Mouse (Mus musculus) CD4-positive helper T cell, adult 2 months (primary cell): ENCODE measurements around the gene Hacd3.

ENCODE experiments used
- DNase-seq: peaks from one replicate; pipeline ENCODE4 v3.0.0-alpha.2; 2012; ENCODE audit warnings: low read depth, missing footprints, low spot score

Gene Hacd3

DNA sequence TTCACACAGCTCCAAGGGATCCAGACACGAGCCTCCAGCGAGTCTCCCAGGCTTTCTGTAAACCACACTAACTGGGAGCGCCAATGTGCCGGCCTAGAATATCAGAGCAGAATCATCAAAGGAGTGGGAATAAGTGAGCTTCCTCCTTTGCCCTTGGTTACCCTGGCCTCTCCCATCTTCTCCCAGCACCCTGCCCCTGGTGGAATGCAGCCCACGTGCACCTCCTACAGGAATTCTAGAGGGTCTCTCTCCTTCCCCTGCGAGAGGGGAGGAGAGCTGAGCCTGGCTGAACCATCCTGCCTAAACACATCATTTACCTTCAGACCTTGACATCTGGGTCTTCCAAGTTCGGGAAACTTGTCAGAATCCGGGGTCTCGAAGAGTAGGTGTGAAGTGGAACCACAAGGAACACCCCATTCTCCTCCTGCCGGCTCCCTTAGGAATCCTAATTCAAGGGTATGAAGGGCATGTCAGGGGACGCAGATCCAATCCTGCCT, 70.3 kb downstream of the Hacd3 start, which contains the start of gene Slc24a1:
Gene Slc24a1, minus strand, starts transcription at position 447 of the 497 bp plus-strand sequence.
- no peak for DNase-seq

GRCm38 (mm10) chr9:64947483-64948095, 73.9 kb downstream of the Hacd3 start:
- no peak for DNase-seq

GRCm38 (mm10) chr9:64943997-64944396, 77.5 kb downstream of the Hacd3 start:
- DNase-seq = no peak

DNA sequence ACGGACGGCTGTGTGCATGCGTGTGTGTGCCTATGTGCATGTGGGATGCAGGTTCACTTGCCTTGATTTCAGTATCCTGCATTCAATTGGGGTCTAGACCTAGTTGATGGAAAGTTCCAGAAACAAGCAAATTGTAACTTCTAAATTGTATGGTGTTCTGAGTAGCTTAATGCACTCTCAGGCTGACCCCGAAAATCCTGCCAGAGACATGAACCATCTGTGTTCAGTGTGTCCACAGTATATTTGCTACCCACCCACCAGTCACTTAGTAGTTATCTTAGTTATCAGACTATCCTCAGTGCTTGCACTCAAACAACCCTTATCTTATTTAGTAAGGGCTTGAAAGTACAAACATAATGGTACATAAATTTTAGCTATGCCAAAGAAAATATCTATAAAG, 79.8 kb downstream of the Hacd3 start:
- DNase-seq = no peak

- no peak for DNase-seq
Measured at GRCm38 (mm10) chr9:64940731-64941346, 80.7 kb downstream of the Hacd3 start.

GRCm38 (mm10) chr9:64939790-64940189, 81.7 kb downstream of the Hacd3 start:
- DNase-seq = no peak

DNA sequence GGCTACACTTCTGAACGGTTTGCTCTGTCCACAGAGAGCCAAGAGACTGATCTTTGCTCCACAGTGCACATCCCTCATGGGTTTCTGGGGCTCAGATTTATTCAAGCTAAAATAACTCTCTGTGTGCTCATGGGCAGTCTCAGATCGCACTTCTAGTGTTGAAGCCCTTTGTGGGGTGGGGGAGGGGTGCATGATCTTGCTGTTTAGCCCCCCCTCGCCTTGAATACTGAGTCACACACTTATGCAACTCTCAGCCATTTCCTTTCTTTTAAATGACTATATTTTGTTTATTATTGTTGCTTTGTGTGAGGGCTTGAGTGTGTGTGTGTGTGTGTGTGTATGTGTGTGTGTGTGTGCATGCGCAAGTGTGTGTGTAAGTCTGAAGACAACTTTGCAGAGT, 82.2 kb downstream of the Hacd3 start:
- no peak for DNase-seq

GRCm38 (mm10) chr9:64938535-64938934, 83.0 kb downstream of the Hacd3 start:
- no peak for DNase-seq

- DNase-seq = no peak
Measured at GRCm38 (mm10) chr9:64937491-64937890, 84.0 kb downstream of the Hacd3 start.
